Mouse (Mus musculus) cerebellum, adult 2 months (tissue): Measurements from ENCODE around the gene Rad51b.

Experiments used
- CTCF ChIP-seq: fragments of 200-500 bp; IDR thresholded peaks from 2 replicates; pipeline ENCODE4 v1.5.1; 2011; ENCODE audit warnings: low read depth, mild to moderate bottlenecking, control low read depth, low read length, moderate library complexity, borderline replicate concordance; ENCODE audit not compliant: insufficient read depth
- POLR2A ChIP-seq: fragments of 200-500 bp; IDR thresholded peaks from 2 replicates; pipeline ENCODE4 v1.6.1; 2011; ENCODE audit warnings: low read length, control low read depth, borderline replicate concordance; ENCODE audit not compliant: insufficient read depth

GRCm38 (mm10) chr12:79317339-79317738 lies 20.3 kb downstream of the Rad51b start:
- TF ChIP-seq CTCF (no peak), POLR2A (no peak)
